Mouse (Mus musculus) heart, postnatal 0 days (tissue): ENCODE measurements around the gene Capza1. TPM values are rescaled to one million over a fixed set of nuclear protein-coding genes. Genes with fewer than 3 reads are reported as not detected.
A peak's percentile ranks its signal among the peaks of the same experiment; 100 is the strongest.

ENCODE experiments used
- ATAC-seq: fragments of 200-750 bp; cut with Nextera tagmentation; 2 replicates; pipeline ENCODE4 v1.8.0; 2017; ENCODE audit warnings: low read depth, moderate number of reproducible peaks, moderate library complexity; ENCODE audit not compliant: insufficient read depth
- DNase-seq: peaks from one replicate; pipeline ENCODE4 v3.0.0-alpha.2; 2016; ENCODE audit warnings: low spot score
- H3K27ac ChIP-seq: fragments of 300-500 bp; sonication (generic); 2 replicates; pipeline ENCODE4 v1.5.1; 2014; ENCODE audit warnings: low read depth, mild to moderate bottlenecking
- H3K27me3 ChIP-seq: fragments of 300-500 bp; sonication (generic); 2 replicates; pipeline ENCODE4 v1.6.1; 2014; ENCODE audit warnings: low read length, mixed read lengths; ENCODE audit not compliant: control insufficient read depth, insufficient read depth
- H3K36me3 ChIP-seq: fragments of 300-500 bp; sonication (generic); replicated peaks from 2 replicates; pipeline ENCODE4 v1.6.1; 2014; ENCODE audit warnings: low read length, mixed read lengths; ENCODE audit not compliant: control insufficient read depth, insufficient read depth
- H3K4me1 ChIP-seq: fragments of 300-500 bp; sonication (generic); 2 replicates; pipeline ENCODE4 v1.6.1; 2014; ENCODE audit warnings: antibody characterized with exemption; ENCODE audit not compliant: control insufficient read depth, insufficient read depth
- H3K4me2 ChIP-seq: fragments of 300-500 bp; sonication (generic); 2 replicates; pipeline ENCODE4 v1.6.1; 2014; ENCODE audit warnings: low read depth, mild to moderate bottlenecking, low read length, moderate library complexity
- H3K4me3 ChIP-seq: fragments of 300-500 bp; sonication (generic); 2 replicates; pipeline ENCODE4 v1.5.1; 2014; ENCODE audit warnings: low read depth, low read length
- H3K9ac ChIP-seq: fragments of 300-500 bp; sonication (generic); replicated peaks from 2 replicates; pipeline ENCODE4 v1.6.1; 2014; ENCODE audit warnings: low read depth, low read length, mixed read lengths
- H3K9me3 ChIP-seq: fragments of 300-500 bp; sonication (generic); replicated peaks from 2 replicates; pipeline ENCODE4 v1.6.1; 2016; ENCODE audit warnings: low read length; ENCODE audit not compliant: control insufficient read depth
- CTCF ChIP-seq: IDR thresholded peaks from 2 replicates; pipeline ENCODE4 v1.5.1; 2016; ENCODE audit warnings: antibody characterized with exemption, control low read depth, low read depth
- EP300 ChIP-seq: IDR thresholded peaks from 2 replicates; pipeline ENCODE4 v1.6.1; 2016; ENCODE audit warnings: antibody characterized with exemption, low read depth
- WGBS: fragments of 180-500 bp; shearing (Covaris S2); extraction: QIAGEN DNeasy Blood & Tissue Kit; methylation state at CpG from one replicate; pipeline ENCODE4 v1.1.7; 2014; 5-methylcytosine and 5-hydroxymethylcytosine counted together
- polyA plus RNA-seq: library from polyadenylated mRNA; unstranded; fragments of >200 nt; fragmentation: Nextera tagmentation; extraction: Ambion mirVana; gene quantifications from 2 replicates; pipeline ENCODE4 v1.2.1, GENCODE M21; 2015
- total RNA-seq: library from RNA; depleted of rRNA; stranded (reverse); fragments of >200 nt; gene quantifications from 2 replicates; pipeline ENCODE4 v1.2.3, GENCODE M21; 2014; ENCODE audit warnings: low replicate concordance; rRNA removed

The Capza1 gene
- total RNA-seq: 141 and 143 TPM in 2 replicates
- polyA plus RNA-seq: 95.5 and 98.4 TPM in 2 replicates

DNA sequence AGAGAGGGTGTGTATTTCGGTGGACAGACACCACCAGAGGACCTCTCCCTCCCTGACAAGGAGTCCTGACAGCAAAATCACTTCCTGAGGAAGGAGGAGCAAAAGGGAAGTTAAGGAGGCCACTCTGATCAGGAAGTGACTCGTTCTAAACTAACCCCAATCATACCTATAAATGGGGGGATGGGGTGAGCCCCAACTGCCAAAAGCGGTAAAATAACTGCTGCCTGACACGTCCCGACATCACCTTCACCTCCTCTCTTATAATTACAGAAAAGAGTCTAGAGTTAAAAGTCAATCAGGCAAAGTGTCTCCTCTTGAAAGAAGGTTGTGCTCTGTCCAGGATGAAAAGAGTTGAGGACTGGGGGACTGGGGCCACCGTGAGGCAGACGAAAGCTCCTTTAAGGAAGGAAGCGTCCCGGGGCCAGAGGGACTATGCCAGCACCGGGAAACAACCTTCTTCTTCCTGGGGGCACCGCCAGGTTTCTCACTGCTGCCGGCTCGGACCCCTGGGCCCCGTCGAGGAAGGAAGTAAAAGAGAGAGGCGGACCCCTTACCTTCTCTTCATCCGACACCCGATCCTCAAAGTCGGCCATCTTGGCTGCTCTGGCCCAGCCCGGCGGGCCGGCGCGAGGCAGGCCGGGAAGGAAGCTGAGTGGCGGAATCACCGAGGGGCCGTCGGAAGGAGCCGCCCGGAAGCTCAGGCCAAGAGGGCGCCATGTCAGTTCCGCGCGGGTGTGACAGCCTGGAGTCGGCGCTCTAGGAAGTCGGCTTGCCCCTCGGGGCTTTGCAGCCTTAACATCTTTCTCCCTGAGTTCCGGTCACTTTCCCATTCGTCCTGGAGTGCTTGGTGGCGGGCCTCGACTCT lies at the start of gene Capza1, which contains the start of gene St7l:
Gene Capza1 (minus strand): TSS at position 720 of the 865 bp plus-strand sequence.
Gene St7l (plus strand): TSS at position 220 of the 865 bp plus-strand sequence.
- Histone ChIP-seq H3K9ac (peak within 1 kb of the TSS; percentile 96), H3K27ac (peak within 1 kb of the TSS; percentile 97), H3K4me1 (peaks cover 26% of the 10 kb centered on the region), H3K4me3 (peak within 1 kb of the TSS; percentile 97), H3K27me3 (no peaks in the 10 kb centered on the region), H3K36me3 (peaks cover 8% of the 10 kb centered on the region; the same call in 1 of the 2 replicates), H3K4me2 (peak within 1 kb of the TSS; percentile 86), H3K9me3 (no peaks in the 10 kb centered on the region)
- DNase-seq (peak; percentile 92), ATAC-seq (peak; percentile 95)
- under 1% methylated on average over 43 of the region's 43 CpGs for WGBS
- TF ChIP-seq EP300 (no peak), CTCF (no peak)

DNA sequence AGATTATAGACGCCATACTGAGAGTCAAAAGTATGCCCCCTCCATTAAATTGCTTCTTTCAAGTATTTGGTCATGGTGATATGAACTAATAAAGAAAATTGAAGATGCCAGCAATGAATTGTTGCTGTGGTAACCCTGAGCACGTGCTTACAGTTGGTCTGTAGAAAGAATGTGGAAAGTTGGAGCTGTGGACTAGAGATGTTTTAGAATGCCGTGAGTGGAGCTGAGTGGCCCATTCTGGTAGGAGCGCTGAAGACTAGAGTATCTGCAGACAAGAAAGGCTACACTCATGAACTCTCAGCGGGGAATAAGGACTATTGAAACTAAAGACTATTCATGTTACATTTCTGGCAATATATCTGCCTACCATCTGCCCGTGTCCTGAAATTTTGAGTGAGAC lies 44.9 kb upstream of the Capza1 start:
- no peak for ATAC-seq

DNA sequence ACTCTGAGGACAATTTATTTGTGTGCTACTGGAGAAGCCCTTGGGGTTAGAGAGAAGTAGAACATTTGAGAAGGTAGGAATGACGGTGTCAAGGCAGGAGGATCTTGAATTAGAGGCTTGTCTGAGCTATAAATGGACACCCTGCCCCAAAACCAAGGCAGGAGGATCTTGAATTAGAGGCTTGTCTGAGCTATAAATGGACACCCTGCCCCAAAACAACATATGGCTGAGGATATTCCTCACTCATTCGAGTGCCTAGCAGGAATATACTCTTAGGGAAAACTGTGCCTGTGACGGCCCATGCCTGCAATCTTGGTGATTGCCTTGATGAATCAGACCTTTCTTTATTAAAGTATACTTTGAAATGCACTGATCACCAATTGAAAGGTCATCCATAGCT lies 41.7 kb upstream of the Capza1 start:
- no peak for TF ChIP-seq EP300
- TF ChIP-seq CTCF: no peak
- H3K27ac ChIP-seq: no peak overlapping the region
- H3K4me3 ChIP-seq: no peak overlapping the region
- H3K27me3 ChIP-seq: no peaks in the 10 kb centered on the region
- H3K9ac ChIP-seq: no peak overlapping the region
- peaks cover 35% of the 10 kb centered on the region for H3K36me3 ChIP-seq
- H3K4me1 ChIP-seq: no peaks in the 10 kb centered on the region
- ATAC-seq: no peak
- 44% methylated on average over 3 of the region's 3 CpGs for WGBS
- no peaks in the 10 kb centered on the region for H3K9me3 ChIP-seq
- no peak for DNase-seq
- no peak overlapping the region for H3K4me2 ChIP-seq

More for the DNA sequence above, 44.9 kb upstream of the Capza1 start:
- no peak overlapping the region for H3K27ac ChIP-seq
- H3K9ac ChIP-seq: no peak overlapping the region
- H3K4me3 ChIP-seq: no peak overlapping the region
- TF ChIP-seq CTCF (no peak), EP300 (no peak)
- H3K27me3 ChIP-seq: no peaks in the 10 kb centered on the region
- WGBS: 93% methylated on average over 6 of the region's 6 CpGs
- H3K4me1 ChIP-seq: no peaks in the 10 kb centered on the region
- H3K9me3 ChIP-seq: no peaks in the 10 kb centered on the region
- H3K36me3 ChIP-seq: peaks cover 28% of the 10 kb centered on the region
- H3K4me2 ChIP-seq: no peak overlapping the region
- no peak for DNase-seq

DNA sequence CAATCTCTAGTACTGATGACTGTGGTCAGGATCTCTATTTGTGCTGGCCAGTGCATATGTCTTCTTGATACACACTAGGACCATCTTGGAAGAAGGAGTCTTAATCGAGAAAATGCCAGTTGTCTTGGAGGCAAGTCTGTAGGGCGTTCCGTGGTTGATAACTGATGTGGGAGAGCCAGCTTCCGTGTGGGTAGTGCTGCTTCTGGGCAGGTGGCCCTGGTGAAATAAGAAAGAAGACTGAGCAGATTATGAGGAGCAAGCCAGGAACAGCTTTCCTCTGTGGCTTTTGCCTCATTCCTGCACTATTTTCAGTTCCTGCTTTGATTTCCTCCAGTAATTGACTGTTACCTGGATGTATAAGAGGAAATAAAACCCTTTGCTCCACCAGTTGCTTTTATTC lies 41.1 kb upstream of the Capza1 start:
- Histone ChIP-seq H3K4me3 (no peak overlapping the region), H3K9me3 (no peaks in the 10 kb centered on the region), H3K4me1 (no peaks in the 10 kb centered on the region), H3K9ac (no peak overlapping the region), H3K4me2 (no peak overlapping the region), H3K36me3 (peaks cover 29% of the 10 kb centered on the region), H3K27me3 (no peaks in the 10 kb centered on the region), H3K27ac (no peak overlapping the region)
- DNase-seq (no peak), ATAC-seq (no peak)
- no peak for TF ChIP-seq CTCF
- no peak for TF ChIP-seq EP300
- 69% methylated on average over 4 of the region's 4 CpGs for WGBS

DNA sequence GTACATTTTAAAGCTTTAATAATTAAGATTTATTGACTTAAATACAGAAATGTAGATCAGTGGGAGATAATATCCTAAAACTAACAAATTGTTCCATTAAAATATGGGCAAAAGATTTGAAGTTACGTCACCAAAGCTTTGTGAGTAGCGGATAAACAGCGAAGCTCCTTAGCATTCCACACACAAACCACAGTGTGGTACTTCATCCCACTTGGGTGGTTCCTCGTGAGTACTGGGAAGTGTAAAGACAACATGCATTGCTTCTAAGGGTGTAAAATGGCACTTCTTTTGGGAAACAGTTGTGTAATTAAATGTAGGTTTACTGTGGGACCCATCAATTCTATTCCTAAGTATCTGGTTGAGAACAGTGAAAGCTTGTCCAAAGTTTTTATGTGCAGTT lies 36.8 kb upstream of the Capza1 start:
- no peak overlapping the region for H3K4me3 ChIP-seq
- no peak for TF ChIP-seq EP300
- TF ChIP-seq CTCF: no peak
- H3K36me3 ChIP-seq: peaks cover 52% of the 10 kb centered on the region
- no peak for DNase-seq
- H3K27ac ChIP-seq: no peak overlapping the region
- H3K27me3 ChIP-seq: no peaks in the 10 kb centered on the region
- H3K4me2 ChIP-seq: no peak overlapping the region
- no peak overlapping the region for H3K9ac ChIP-seq
- no peak for ATAC-seq
- H3K9me3 ChIP-seq: no peaks in the 10 kb centered on the region
- no peaks in the 10 kb centered on the region for H3K4me1 ChIP-seq
- WGBS: 94% methylated on average over 4 of the region's 4 CpGs
